Mouse (Mus musculus) adrenal gland, postnatal 36 days (tissue): ENCODE measurements at regions not wholly inside any gene's neighbourhood (a gene's known extent, or its start where the extent isn't known, plus 50 kb on each side); places are given as distances from the start of the nearest gene placed in this dataset.

Experiments used
- DNase-seq, 2 experiments: peaks; one replicate each; pipeline ENCODE4 v3.0.0; 2021; ENCODE audit warnings: mixed read lengths in 1 of 2

GRCm38 (mm10) chr17:68057264-68057663 is 53.3 kb upstream of the Arhgap28 start:
- DNase-seq: no peak

- DNase-seq: no peak
Measured at GRCm38 (mm10) chr17:68060455-68060854, 56.5 kb upstream of the Arhgap28 start.

GRCm38 (mm10) chr17:68065751-68066150 is 61.8 kb upstream of the Arhgap28 start:
- DNase-seq: peak; percentile 71 to 76

GRCm38 (mm10) chr17:68066204-68066603 is 62.3 kb upstream of the Arhgap28 start:
- DNase-seq: no peak

- DNase-seq: no peak
Measured at GRCm38 (mm10) chr17:68069008-68069407, 65.1 kb upstream of the Arhgap28 start.

GRCm38 (mm10) chr17:68069484-68069883 is 65.6 kb upstream of the Arhgap28 start:
- DNase-seq: no peak

- DNase-seq: no peak
Measured at GRCm38 (mm10) chr17:68071472-68071871, 67.6 kb upstream of the Arhgap28 start.

- DNase-seq: no peak
Measured at GRCm38 (mm10) chr17:68075712-68076111, 71.8 kb upstream of the Arhgap28 start.

- no peak for DNase-seq
Measured at GRCm38 (mm10) chr17:68078709-68079108, 74.8 kb upstream of the Arhgap28 start.

GRCm38 (mm10) chr17:68084446-68084845 is 80.5 kb upstream of the Arhgap28 start:
- no peak for DNase-seq

- no peak for DNase-seq
Measured at GRCm38 (mm10) chr17:68087149-68087548, 83.2 kb upstream of the Arhgap28 start.

GRCm38 (mm10) chr17:68089179-68089578 is 85.3 kb upstream of the Arhgap28 start:
- no peak for DNase-seq

GRCm38 (mm10) chr17:68089830-68090229 is 85.9 kb upstream of the Arhgap28 start:
- peak in 1 of 2 experiments; percentile 48 for DNase-seq

- DNase-seq: no peak
Measured at GRCm38 (mm10) chr17:68096982-68097381, 93.1 kb upstream of the Arhgap28 start.

- DNase-seq: no peak
Measured at GRCm38 (mm10) chr17:68097436-68097835, 93.5 kb upstream of the Arhgap28 start.

- no peak for DNase-seq
Measured at GRCm38 (mm10) chr17:68100093-68100492, 96.2 kb upstream of the Arhgap28 start.

- DNase-seq: no peak
Measured at GRCm38 (mm10) chr17:68103346-68103745, 99.4 kb upstream of the Arhgap28 start.

- DNase-seq: peak; percentile 42 to 43
Measured at GRCm38 (mm10) chr17:68106366-68106765, 102.4 kb upstream of the Arhgap28 start.

GRCm38 (mm10) chr17:68107875-68108274 is 104.0 kb upstream of the Arhgap28 start:
- no peak for DNase-seq

GRCm38 (mm10) chr17:68111834-68112473 is 108.0 kb upstream of the Arhgap28 start:
- DNase-seq: no peak

GRCm38 (mm10) chr17:68112763-68113330 is 108.9 kb upstream of the Arhgap28 start:
- DNase-seq: no peak

GRCm38 (mm10) chr17:68115599-68115998 is 111.7 kb upstream of the Arhgap28 start:
- DNase-seq: no peak

GRCm38 (mm10) chr17:68119055-68119698 is 115.3 kb upstream of the Arhgap28 start:
- no peak for DNase-seq

- DNase-seq: no peak
Measured at GRCm38 (mm10) chr17:68120230-68120629, 116.3 kb upstream of the Arhgap28 start.
